Mouse (Mus musculus) c-Kit-positive CD71-negative TER-119-negative erythroid progenitor cells, embryonic 14.5 days (primary cell): Measurements from ENCODE around the gene Nono.

ENCODE experiments used
- DNase-seq: peaks from one replicate; pipeline ENCODE4 v3.0.0-alpha.2; 2013; ENCODE audit warnings: low read depth

The Nono gene

GRCm38 (mm10) chrX:101486487-101487152 lies 57.5 kb downstream of the Nono start:
- peak; percentile 31 for DNase-seq
